Mouse (Mus musculus): Measurements from ENCODE around the gene Ccm2l.

Gene Ccm2l

GRCm38 (mm10) chr2:153052700-153053351 is 12.9 kb upstream of the Ccm2l start:
- CTCF ChIA-PET: interaction anchor here (0.5 kb wide), 1 partner anchor 48 kb away, joined by 4 read pairs; no protein-coding TSS in a partner anchor

- CTCF ChIA-PET: no interaction called here
Measured at GRCm38 (mm10) chr2:153053896-153054295, 11.9 kb upstream of the Ccm2l start.

GRCm38 (mm10) chr2:153055270-153055920 is 10.4 kb upstream of the Ccm2l start:
- CTCF ChIA-PET: no interaction called here

DNA sequence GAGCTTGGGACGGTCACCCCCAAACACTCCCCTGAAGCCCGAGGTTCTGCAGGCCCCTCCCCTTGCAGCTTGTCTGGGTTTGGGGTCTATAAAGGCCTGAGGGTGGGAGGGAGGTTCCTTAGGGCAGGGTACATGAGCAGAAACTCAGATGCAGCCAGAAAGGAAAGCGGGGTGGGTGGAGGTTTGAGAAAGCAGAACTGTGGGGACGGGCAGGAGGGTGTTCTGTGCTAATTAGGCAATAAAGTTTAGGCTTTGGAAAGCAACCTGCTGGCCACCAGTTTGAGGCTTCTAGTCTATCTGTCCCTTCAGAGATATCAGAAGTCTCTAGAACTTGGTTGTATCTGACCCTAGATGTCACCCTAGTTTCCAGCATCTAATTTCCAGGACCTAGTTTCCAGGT is 7.4 kb upstream of the Ccm2l start:
- CTCF ChIA-PET: no interaction called here

GRCm38 (mm10) chr2:153060216-153060615 is 5.5 kb upstream of the Ccm2l start:
- CTCF ChIA-PET: no interaction called here

DNA sequence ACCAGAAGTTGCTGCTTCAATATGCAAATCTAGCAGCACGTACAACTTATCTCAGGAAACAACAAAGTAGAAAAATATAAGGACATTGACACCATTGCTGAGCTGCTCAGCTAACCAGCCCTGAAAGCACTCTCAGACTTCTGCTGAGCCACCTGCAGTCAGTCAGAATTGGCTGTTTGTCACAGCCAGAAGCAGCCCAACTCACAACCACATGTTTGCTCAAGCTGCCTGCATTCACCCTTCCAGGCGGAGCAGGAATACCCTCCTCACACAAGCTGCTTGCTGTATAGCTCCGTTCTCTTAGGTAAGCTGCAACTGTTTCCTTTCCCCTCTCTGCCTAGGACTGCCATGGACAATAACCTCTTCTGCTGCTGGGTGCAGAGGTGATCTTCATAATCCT is 2.4 kb upstream of the Ccm2l start:
- CTCF ChIA-PET: interaction anchor here (0.7 kb wide), 1 partner anchor 617 kb away, joined by 19 read pairs; no protein-coding TSS in a partner anchor

DNA sequence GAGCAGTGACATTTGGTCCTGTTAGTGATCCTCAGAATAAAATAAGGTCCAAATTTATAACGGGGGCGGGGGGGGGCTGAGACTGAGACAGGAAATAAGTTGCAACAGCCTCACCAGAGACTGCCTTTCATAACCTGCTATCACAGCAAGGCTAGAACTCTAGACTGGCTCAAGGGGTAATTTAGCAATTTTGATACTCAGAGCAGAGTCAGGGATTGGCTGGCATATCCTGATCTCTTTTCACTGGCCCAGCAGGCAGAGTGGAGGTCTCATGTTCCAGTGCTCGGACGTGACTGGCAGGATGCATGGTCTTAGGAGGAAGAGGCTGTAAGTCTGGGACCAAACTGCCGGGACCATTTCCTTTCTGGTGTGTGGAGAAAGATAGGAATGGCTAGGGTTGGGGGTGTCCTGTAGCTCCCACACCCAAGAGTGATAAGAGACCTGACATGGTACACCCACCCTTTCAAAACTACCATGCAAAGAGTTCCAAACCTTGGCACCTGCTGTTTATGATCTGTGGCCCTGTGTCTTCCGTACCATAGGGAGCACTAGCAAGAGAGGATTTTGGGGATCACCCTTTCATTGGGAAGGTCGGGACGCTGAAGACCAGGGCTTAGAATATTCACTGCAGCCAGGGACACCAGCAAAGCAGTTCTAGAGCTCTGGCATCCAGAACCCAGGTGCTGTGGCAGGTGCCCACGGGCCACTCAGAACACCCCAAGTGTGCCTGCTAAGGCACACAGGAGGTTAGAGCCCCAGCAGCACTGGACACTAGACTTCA is 1.4 kb upstream of the Ccm2l start:
- CTCF ChIA-PET: interaction anchor here (0.7 kb wide), 1 partner anchor 616 kb away, joined by 19 read pairs; no protein-coding TSS in a partner anchor

DNA sequence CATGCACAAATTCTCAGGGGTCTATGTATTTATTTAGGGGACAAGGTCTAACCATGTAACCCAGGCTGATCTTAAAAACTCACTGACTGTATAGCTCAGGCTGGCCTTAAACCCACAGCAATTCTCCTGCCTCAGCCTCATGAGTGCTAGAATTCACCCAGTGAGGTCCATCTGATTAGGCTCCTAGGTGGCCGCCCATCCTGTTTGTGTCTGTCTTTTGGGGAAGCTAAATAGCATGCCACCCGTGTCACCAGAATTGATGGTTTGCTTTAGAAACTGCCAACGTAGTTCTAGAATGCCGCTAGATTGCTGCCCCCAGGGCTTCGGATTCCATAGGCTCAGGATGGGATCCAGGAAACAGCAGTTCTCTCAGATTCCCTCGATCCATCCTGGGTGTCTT is 1.2 kb downstream of the Ccm2l start:
- CTCF ChIA-PET: interaction anchor here (0.7 kb wide), 1 partner anchor 9 kb away, joined by 3 read pairs; no protein-coding TSS in a partner anchor

GRCm38 (mm10) chr2:153070762-153071490 is 5.2 kb downstream of the Ccm2l start:
- CTCF ChIA-PET: no interaction called here

- CTCF ChIA-PET: no interaction called here
Measured at GRCm38 (mm10) chr2:153071491-153072184, 5.9 kb downstream of the Ccm2l start.

DNA sequence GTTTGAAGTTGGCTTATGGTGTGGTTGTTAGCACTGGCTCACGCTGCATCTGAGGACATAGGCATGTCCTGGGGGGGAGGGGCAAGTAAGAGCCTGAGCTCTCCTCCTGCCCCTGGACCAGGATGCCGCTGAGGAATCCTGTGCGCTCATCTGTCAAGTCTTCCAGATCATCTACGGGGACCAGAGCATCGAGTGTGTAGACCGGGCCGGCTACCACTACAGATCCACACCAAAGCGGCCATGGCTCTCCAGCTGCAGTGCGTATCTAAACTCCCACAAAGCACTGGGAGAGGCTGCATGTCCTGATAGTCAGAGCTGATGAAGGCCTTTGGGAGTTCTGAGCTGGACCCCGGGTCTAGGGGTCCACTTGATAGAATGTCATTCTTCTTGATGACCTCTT is 8.9 kb downstream of the Ccm2l start:
- CTCF ChIA-PET: no interaction called here

- CTCF ChIA-PET: interaction anchor here (0.6 kb wide), 3 partner anchors 9 to 67 kb away, joined by 3 to 5 read pairs (median 3); no protein-coding TSS in a partner anchor
Measured at GRCm38 (mm10) chr2:153075961-153076360, 10.2 kb downstream of the Ccm2l start.

DNA sequence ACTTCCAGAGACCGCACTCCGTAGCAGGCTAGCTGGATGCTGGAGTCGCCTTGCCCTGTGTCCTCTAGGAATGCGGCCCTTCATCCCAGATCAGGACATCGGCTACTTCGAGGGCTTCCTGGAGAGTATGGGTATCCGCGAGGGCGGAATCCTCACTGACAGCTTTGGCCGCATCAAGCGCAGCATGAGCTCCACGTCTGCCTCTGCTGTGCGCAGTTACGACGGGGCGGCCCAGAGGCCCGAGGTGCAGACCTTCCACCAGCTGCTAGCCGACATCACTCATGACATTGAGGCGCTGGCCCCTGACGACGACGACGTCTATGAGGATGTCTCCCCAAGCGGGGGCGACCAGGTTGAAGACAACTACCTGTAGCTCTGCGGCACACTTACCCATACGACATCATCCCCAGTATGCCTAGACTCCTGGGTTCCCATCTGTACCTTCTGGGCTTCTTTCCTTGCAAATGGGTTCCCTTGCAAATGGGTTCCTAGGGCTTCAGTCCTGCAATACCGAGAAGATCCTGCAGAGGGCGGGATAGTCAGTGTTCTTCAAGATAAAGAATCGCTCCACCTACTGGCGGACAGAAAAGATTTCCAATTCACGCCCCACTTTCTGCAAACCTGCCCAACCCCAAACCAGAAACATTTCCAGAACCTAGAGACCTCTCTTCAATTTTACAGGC is 15.2 kb downstream of the Ccm2l start:
- CTCF ChIA-PET: interaction anchor here (0.6 to 2.4 kb wide), 9 partner anchors 10 to 274 kb away, joined by 3 to 12 read pairs (median 4); no protein-coding TSS in a partner anchor

DNA sequence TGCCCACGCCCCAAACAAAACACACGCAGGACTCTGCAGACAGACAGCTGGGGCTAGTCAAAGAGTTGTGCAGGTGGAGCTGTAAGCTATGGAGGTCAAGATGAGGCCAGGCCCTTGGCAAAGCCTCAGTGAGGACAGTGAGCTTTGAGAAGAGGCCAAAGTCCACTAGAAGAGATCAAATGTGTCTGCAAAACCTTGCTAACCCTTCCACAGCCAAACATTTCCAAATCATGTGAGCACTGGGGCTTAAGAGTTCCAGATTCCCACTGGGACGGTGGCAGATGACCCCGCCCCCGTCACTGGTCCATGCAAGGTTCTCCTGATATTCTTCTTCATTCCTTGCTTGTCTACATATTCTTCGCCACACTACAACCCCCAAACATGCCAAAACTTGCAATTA is 16.1 kb downstream of the Ccm2l start:
- CTCF ChIA-PET: interaction anchor here (0.7 to 2.4 kb wide), 7 partner anchors 9 to 82 kb away, joined by 3 to 12 read pairs (median 4); no protein-coding TSS in a partner anchor

GRCm38 (mm10) chr2:153083275-153083674 is 17.5 kb downstream of the Ccm2l start:
- CTCF ChIA-PET: no interaction called here

- CTCF ChIA-PET: interaction anchor here (1.5 kb wide), 1 partner anchor 59 kb away, joined by 4 read pairs; no protein-coding TSS in a partner anchor
Measured at GRCm38 (mm10) chr2:153083824-153084223, 18.1 kb downstream of the Ccm2l start.

DNA sequence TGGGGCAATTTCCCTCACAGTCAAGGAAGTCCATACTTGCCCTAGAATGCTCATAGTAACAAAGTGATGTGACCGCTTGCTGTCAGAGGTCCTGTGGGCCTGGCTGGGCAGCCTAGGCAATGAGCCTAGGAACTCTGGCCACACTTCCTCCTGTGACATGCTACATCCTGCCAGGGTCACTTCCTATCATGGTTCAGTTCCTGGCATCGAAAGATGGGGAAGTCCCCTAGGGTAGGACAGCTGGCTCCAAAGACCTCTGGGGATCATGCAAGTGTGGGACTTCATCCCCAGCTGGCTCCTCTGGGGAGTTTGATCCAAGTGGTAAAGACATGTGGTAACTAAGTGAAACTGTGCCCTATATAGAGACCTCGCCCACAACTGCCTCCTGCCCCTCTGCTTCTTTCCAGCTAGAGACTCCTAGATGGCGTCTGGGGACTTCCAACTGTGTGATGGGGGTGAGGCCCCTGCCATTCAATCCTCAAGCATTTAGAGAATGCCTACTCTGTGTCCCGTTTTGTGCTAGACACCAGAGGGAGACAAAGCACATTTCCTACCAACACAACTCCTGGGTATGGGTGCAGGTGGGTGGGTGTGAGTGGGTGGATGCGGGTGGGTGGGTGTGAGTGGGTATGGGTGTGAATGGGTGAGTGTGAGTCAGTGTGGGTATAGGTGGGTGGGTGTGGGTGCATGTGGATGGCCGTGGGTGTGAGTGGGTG is 18.7 kb downstream of the Ccm2l start:
- CTCF ChIA-PET: interaction anchor here (1.5 kb wide), 1 partner anchor 58 kb away, joined by 4 read pairs; no protein-coding TSS in a partner anchor

DNA sequence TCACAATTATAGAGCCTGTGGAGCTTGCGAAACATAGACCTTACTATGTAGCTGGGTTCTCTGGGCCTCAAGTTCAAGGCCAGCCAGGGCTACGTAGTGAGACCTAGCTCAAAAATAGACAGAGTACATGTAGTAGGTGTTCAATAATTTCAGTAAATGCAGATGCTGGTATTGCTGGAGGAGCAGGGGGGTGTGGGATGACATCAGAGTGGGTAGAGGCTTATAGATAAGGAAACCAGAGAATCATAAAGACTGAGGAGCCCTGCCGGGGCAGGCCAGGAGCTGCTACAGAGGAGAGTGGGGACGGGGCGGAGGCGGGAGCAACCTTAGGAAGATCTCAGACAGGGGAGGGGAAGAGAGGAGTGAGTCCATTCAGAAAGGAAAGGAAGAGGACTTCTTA is 19.8 kb downstream of the Ccm2l start:
- CTCF ChIA-PET: interaction anchor here (2.5 kb wide), 1 partner anchor 57 kb away, joined by 6 read pairs; no protein-coding TSS in a partner anchor

DNA sequence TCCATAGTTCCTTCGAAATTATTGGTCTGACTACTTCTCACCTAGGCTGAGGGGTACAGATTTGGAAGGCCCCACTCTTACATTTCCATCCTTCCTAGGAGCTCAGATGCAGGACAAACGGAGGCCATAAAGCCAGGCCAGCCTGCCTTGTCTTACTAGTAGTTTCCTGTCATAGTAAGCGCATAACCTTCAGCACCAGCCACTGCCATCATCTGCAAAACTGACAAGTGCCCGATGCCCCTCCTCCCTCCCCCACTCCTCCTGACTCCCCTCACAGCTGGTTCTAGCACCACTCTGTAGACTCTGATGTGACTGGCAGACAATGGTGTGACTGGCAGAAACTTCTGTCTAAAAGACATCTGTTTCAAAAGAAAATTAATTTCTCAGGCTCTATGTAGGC is 20.4 kb downstream of the Ccm2l start:
- CTCF ChIA-PET: interaction anchor here (2.5 kb wide), 1 partner anchor 56 kb away, joined by 6 read pairs; no protein-coding TSS in a partner anchor
